Mouse (Mus musculus): Measurements from ENCODE around the gene Ercc6l. TPM values are rescaled to one million over a fixed set of nuclear protein-coding genes. Genes with fewer than 3 reads are reported as not detected.

Ercc6l gene
- total RNA-seq (2021) = under 1 TPM; 0.63 to 0.89 TPM
- long read RNA-seq, experiment 1 = 0 reads
- long read RNA-seq, experiment 2 = 0 reads

DNA sequence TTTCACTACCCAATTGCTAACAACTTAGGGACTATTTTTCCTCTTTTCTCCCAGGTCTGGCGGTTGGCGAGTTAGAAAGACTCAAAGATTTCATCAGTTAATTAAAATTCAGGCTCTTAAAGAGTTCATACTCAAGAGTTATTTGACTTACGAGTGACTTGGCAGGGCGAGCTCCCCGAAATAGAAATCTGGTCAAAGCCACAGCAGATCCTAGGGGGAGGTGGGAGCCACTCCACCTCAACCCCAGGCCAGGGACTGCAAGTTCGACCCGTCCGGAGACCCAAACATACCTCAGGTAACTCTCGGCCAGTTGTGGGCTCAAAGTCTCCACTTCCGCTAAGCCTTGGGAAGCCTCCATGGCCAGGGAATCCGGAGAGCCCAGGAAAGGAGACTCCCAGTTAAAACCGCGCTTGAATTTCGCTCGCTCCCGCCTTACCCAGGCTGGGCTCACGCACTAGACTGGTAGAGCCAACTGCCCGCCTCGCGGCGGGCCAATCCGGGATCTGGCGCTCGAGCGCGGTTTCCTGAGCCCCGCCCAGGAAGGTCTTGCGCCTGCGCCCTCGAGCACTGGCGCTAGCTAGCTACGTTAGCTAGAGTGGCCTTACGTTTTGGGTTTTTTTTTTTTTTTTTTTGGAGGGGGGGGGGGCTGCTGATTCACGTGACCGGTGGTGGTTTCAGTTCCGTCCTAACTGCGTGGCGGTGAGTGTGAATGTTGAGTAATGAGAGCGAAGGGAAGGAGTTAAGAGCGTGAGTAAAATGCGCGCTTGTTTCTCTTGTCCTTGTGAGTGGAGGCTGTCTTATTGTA lies at the start of gene Ercc6l:
Ercc6l (minus strand) TSS at position 474 of the 805 bp plus-strand sequence.
- peak; percentile 92 to 95 for DNase-seq

DNA sequence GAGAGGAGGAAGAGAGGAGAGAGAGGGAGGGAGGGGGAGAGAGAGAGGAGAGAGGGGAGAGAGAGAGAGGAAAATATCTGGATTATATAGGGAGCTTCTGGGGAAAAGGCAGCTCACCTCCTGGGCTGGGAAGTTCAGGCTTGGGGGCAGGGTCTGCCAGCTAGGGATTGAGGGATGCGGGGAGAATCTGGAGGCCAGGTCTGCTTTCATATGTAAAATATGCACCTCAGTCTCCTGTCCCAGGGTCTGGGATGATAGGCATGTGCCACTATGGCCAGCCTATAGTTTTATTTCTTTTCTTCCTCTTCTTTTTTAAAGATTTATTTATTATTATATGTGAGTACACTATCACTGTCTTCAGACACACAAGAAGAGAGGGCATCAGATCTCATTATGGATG lies 33.9 kb upstream of the Ercc6l start:
- no peak for DNase-seq

DNA sequence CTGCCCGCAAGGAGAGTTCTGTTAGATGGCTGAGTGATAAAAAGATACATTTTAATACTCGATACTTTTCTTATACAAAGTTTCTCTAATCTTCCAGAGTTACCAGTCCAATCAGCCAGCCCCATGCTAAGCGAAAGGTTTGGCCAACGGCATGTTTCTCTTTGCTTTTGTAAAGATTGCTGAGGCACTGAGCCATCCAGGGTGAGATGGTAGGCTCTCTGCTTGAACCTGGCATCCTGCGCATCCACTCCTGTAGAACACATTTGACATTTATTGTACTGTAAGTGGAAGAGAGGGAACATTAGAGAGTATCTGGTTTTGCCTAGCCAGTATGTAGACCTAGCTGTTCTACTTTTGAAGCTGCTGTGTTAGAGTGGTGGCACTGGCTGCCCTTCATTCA lies 32.7 kb upstream of the Ercc6l start:
- no peak for DNase-seq

DNA sequence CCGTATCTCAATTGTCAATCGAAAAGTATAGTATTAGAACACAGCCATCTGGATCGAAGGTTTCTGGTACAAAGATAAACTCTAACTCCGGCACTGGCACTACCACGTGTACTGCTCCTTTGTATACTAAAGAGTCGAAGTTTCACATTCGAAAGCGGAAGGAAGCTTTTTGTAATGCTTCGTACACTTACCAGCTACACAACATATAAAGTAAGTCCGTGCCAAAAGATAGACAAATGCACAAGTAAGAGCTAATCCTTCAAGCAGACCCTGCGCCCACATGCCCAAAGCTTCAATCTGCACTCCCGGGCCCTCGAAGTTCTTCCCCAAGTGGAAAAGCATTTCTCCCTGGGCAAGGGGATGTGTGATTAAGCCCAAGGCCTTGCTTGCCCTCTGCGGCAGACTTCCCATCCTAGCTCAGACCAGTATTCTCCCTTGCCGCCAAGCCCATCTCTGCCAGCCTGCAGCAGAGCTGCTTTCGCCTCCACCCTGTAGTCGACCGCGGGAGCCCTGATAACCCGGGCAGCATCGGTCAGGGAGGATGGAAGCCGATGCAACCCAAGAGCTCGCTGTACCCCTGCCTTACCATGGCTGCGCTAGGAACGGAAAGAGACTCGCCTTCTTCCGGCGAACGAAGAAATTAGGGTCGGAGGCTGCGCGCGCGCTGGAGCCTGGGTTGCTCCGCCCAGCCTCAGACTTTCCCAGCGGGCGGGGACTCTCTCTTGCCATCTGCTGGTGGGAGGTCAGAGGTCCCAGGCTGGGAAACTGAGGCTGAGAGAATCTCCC lies 32.0 kb upstream of the Ercc6l start, which contains the start of gene Rps4x:
Rps4x (minus strand) TSS at position 683 of the 786 bp plus-strand sequence.
- peak; percentile 85 to 86 for DNase-seq

DNA sequence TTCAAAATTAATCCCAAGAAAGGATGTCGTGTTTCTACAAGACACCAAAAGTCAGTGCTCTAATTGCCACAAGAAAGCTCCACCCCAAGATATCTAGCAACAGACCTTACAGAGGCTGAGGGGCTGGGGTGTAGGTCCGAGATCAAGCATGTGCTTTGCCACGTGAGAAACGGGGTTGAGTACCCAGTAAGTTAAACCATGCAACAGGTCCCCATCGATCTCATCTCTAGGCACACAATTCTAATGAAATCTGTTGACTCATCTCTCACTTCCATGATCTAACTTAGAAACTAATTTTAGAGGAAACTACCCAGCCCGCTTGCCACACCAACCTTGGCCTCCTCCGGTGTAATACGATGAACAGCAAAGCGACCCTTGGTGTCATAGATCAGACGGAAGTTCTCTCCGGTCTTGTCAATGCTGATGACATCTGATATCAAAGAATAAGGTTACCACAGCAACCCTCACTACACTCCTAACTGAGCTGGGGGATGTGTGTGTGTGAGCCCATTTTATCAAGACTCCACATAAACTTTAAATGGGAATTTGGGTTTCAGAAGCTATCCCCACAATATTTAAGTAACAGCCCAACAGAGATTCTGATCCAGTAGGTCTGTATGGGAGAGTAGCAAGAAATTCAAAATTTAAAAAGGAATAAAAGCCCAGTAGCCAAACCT lies 30.3 kb upstream of the Ercc6l start:
- no peak for DNase-seq

DNA sequence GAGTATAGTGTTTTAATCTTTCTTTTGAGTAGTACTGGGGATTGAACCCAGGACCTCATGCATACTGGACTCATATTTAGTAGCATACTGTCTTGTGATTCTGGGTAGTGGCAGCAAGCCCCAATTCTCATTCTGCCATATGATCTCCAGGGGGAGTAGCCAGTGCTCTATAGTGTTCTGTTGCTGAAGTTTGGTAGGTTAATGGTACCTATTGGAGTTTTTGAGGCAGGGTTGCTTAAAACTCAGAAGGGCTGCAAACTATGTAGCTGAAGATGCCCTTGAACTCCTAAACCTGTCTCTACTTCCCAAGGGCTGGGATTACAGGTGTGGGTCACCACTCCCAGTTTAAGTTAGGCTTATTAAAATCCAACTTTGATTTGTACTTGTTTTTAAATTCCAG lies 25.7 kb upstream of the Ercc6l start:
- no peak for DNase-seq

DNA sequence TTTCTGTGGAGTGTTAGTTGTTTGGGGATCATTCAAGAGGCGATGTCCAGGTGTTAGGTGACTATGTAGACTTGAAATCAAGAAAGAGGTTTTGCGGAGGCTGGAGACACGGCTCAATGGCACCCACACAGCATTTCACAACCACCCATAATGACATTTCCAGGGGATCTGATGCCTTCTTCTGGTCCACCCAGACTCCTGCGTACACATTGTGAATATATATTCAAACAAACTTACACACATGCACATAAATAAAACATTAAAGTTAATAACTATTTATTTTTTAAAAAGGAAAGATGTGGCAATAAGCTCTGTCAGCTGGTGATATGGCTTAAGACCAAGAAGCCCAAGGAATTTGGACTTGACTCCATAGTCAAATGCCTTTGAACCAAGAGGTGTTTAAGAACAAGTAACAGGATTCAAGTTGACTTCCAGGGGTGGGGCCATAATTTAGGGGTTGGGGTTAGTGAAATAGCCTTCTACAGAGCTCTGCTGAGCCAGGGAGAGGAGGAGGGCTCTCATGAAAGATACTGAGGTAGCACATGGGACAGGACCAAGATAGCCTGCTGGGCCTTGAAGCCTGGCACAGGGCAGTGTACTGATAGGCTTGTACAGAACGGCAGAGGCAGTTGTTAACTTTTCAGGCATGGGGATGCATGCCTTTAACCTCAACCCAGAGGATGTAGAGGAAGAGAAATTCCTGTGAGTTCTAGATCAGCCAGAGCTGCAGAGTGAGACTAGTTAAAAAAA lies 18.8 kb upstream of the Ercc6l start:
- no peak for DNase-seq

DNA sequence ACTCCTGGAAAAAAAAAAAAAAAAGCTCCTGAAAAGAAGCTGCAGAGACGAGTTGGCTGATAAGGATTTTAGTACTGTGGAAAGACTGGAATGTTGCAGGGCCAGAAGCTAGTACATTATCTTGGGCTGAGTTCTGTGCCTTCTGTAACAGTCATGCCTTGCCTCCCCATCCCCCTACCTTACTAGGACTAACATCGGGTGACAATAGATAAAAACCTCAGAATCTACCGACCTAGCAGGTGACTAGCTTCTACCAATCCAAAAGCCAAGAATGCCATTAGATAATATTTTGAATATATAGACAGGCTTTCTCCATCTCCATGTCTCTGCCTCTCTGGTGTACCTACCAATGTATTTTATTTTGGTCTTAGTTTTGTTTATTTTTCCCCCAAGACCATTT lies 14.0 kb upstream of the Ercc6l start:
- DNase-seq = no peak

DNA sequence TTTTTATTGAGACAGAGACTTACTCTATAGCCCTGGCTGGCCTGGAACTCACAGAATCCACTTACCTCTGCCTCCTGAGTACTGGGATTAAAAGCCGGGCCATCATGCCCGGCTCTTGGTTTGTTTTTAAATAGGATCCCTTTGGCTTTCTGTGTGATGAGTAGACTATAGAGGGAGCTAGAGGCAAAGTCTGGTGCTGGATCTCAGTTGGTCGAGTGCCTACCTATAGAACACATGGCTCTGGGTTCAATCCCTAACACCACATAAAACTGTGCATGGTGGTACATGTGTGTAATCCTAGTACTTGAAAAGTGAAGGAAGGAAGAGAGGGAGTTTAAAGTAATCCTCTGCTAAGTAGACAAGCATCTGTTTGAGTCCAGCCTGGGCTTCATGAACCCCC lies 13.2 kb upstream of the Ercc6l start:
- no peak for DNase-seq

DNA sequence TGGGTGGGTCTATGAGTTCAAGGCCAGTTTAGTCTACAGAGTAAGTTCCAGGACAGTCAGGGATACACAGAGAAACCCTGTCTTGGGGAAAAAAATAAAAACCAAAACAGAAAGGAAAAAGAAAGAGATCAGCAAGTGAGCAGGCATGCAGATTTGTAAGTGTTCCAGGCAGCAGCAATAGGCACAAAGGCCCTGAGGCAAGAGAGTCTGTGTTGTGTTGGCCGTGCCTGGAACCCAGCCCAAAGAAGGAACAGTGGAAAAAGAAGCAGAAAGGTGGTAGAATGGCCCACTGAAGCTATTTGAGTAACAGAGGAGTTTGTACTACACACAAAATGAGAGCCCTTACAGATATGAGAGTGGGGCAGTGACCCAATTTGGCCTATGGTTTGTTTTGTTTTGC lies 12.8 kb upstream of the Ercc6l start:
- DNase-seq = no peak

DNA sequence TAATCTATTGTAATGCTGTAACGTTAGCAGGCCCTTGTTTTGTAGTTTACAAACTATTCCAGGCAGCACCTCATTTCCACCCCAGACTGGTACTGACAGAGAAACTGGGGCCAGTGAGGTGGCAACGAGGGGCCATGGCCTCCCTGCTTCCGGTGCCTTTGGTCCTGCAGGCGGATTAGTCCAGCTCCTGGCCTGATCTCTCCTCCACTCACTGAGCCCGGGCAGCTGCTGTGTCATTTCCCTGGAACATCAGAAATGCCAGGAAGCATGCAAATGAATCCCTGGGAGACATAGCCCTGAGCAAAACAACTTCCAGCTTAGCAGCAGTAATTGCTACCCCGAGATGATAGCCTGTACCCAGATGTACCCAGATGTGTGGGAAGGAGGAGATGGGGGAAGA lies 10.1 kb upstream of the Ercc6l start:
- no peak for DNase-seq

DNA sequence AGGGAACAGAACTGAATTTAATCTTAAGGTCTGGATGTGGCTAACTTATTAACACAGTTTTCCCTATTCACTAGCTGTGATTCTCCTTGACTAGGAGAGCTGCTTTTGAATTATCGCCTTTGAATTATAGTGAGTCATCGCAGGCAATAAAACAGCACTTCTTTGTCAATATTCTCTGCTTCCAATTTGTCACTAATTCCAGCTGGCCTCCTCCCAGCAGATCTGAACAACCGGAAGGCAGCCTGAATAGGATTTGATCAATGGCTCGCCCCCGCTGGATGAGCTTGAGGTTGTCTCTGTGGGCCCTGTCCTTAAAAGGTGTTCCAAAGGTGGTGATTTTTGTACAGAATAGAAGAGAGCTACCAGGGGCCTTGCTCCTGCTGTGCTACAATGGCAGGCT lies 9.6 kb upstream of the Ercc6l start:
- DNase-seq = no peak

DNA sequence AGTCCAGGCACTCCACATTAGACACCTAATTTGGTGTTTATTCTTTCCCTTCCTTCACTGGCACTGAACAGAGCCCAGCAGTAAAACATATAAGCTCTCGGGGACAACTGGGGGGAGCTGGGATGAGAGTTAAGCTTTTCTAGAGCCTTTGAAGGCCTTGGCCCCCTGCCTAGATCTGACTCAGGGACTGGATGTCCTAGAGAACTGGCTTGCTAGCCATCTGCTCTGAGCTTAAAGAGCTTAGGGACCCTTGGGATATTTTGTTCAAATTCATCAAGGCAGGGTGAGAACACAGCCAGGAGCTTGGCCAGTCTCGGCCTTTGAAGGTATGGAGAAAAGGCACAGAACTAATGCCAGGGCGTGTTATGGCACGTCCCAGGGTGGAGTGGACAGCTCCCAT lies 6.6 kb upstream of the Ercc6l start:
- DNase-seq = peak; percentile 74 to 78

DNA sequence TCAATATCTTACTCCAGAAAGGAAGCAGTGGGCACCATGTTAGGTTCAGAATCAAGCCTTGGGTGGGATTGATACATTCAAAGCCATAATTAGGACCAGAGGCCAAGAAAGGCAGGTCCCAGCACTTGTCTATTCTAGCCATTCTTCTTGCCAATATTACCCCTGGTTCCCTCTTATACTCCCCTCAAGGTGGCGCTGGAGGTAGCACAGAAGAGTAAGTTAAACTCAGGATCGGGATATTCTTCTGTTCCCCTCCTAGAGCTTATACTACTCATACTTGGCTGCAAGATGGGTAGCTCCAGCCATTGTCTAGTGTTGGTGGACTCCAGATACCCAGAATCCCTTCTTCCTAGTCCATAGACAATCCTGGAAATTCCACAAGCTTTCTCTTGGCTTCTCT lies 6.2 kb upstream of the Ercc6l start:
- DNase-seq = no peak

DNA sequence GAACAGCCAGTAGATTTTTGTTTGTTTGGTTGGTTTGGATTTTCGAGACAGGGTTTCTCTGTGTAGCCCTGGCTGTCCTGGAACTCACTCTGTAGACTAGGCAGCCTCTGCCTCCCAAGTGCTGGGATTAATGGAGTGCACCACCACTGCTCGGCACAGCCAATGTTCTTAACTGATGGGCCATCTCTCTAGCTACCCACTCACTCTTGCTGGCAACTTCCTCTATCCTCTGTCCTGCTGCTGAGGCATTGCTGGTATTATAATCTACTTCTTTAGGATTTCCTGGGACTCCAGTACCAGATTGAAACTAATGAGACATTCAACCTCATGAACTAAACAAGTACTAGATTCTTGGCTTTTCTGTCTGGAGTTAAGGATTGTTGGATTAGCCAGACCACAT lies 3.6 kb upstream of the Ercc6l start:
- no peak for DNase-seq

DNA sequence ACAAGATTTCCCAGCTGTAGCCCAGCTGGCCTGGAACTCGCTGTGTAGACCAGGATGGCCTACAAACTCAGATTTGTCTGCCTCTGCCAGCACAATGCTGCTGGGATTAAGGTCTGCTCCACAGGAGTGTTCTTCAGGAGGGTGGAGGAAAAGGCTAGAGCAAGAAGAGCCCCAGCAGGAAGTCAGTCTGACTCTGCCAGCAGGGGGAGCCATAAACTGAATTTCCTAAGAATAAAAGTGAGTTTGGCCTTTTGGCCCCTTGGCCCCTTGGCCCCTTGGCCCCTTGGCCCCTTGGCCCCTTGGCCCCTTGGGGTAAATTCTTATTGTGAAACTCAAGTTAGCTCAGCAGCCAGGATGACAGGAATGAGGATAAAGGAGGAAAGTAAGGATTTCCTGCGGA lies 2.9 kb upstream of the Ercc6l start:
- DNase-seq = peak; percentile 35 to 64

DNA sequence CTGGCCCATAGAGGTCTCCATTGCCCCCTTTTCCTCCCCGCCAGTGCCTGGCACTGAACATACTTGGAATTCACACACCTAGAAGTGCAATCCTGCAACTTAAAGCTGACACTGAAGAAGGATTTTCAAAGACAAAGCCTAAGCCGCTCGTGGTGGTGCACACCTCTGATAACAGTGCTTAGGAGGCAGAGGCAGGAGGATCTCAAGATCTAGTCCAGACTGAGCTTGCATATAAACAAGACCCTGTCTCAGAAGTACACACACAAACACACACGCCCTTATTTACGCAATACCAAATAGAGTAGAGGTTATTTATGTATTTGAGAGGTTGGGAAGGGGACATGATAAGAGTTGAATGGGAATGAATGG lies 516 bp upstream of the Ercc6l start:
- no peak for DNase-seq

DNA sequence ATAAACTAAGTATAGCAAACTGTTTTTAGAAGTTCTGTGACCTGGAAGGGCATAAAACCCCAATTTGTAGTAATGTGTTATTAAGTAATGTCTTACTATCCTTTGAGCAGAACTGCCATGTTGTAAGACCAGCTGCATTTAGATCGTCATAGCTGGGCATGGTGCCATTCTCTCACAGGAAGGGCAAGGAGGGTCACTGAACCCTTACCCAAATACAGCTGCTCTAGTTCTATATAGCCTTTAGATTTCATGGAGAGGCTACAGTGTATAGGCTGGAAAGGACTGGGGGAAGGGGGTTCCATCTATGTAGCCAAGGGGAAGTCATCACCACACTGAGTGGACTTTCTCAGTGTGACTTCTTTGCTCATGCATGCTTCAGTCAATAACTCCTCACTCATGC lies 15.7 kb downstream of the Ercc6l start:
- no peak for DNase-seq

DNA sequence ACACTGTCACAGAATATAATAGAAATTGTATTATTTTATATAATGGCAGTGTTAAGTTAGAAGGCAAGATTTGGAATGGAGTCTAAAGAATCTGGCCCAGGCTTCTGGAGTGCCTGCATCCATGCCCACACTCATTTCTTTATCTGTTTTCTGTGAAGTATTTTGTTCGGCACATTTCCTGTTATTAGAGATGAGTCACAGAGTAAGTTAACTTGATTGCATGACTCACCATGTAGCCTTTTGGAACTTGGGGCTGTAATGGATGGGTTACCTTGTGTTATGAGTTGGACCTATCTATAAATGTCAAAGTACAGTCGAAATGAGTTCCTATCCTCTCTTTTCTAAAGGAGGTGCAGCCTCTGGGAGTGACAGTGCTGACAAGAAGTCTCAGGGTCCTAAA lies 35.6 kb downstream of the Ercc6l start:
- no peak for DNase-seq

DNA sequence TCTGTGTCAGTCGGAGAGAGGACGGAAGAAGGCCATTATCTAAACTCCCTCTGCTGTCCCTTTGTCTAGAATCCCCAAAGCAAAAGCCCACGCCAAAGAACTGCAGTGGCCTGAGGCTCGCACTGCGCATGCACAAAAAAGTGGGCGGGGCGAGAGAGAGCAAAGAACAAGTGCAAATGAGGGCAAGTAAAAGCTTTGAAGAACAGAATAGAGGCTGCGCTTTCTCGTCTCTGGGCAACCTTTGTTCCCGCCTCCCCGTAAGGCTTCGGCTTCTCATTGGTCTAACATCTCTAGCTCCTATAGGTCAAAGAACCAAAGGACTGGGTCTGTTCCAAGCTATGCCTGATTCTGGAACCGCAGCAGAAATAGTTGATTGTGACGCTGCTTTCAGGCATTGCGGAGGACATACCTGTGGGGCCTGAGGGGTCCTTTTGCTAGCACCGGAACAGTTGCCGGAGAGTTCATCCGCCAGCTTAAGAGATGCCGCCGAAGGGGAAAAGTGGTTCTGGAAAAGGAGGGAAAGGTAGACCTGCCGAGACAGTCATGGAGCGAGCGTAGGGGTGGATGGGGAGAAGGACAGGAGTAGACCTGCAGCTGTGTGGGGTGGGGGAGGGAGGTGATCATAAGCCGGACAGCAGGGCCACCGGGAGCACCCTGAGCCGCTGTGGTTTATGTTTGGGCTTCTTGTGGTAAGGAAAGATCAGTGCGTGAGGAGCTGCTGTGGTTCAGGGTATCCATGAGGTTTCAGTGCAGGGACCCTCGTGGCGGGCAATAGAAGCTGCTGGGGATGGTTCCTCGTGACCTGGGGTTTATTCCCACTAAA lies 37.6 kb downstream of the Ercc6l start, which contains the start of gene Pin4:
Pin4 (plus strand) TSS at position 406 of the 823 bp plus-strand sequence.
- DNase-seq = peak; percentile 92 to 93

DNA sequence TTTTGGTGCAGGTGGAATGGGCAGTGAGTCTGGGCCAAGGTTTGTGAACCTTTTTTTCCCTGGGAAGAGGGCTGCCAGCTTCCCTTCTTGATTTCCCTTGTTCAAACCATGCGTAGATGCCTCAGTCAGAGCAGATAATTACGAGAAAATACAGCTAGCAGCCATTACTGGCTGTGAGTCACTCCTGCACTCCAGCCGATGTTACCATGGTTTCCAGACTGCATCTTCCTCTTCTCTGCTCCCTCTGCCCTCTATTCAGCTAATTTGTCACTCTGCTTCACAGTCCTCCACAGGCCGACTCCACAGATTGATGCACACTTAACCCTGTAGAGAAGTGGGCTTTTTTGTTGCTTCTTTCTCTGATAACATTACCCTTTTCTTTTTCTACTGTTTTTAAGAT lies 41.2 kb downstream of the Ercc6l start:
- peak; percentile 2 to 6 for DNase-seq
